15 mouse cellular contexts compared by ENCODE assay signal in the genomic region with DNA sequence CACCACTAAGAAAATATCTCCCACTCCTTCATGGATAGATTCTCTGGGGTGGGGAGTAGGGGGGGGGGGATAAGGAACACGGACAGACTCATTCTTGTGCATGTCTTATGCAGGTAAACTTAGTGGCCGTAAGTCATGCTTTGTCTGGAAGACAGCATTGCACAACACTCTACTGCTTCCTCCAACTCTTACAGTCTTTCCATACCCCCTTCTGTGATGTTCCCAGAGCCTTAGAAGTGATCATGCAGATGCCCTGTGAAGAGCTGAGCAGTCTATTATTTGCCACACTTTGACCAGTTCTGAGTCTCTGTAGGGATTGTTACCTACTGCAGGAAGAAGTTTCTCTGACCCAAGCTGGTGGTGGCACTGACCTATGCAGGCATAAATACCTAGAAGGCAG.
"Had no signal": no experiment of that assay in that cellular context is flagged by ENCODE, and none has a peak within 500 bp of the region (broad histone marks: within the 10 kb centered on the region; RNA-seq: fewer than 3 reads in every experiment).

No protein-coding gene starts in this region.

- H3K27me3 ChIP-seq: limb, embryonic 15.5 days; liver, embryonic 12.5 days; midbrain, embryonic 13.5 days had no signal

- H3K9me3 ChIP-seq: limb, embryonic 15.5 days; liver, embryonic 12.5 days; midbrain, embryonic 13.5 days had no signal

- H3K27ac ChIP-seq: limb, embryonic 15.5 days; liver, embryonic 12.5 days; midbrain, embryonic 13.5 days; stomach, postnatal 0 days had no signal

- H3K4me1 ChIP-seq: limb, embryonic 15.5 days; liver, embryonic 12.5 days; midbrain, embryonic 13.5 days had no signal

- H3K4me3 ChIP-seq: limb, embryonic 15.5 days; liver, embryonic 12.5 days; midbrain, embryonic 13.5 days had no signal

- H3K9ac ChIP-seq: limb, embryonic 15.5 days; liver, embryonic 12.5 days; lung, embryonic 14.5 days; midbrain, embryonic 13.5 days had no signal

- H3K4me2 ChIP-seq: limb, embryonic 15.5 days; liver, embryonic 12.5 days; lung, embryonic 14.5 days; midbrain, embryonic 13.5 days had no signal

- ATAC-seq: liver, embryonic 12.5 days; midbrain, embryonic 13.5 days had no signal

- DNase-seq: kidney, adult 11 months; kidney, postnatal 10 days; layer of hippocampus, adult 9-11 months; layer of hippocampus, postnatal 36 days; lung, embryonic 14.5 days; lung, postnatal 10 days; lung, postnatal 4 days; retina, postnatal 1 day; right cerebral cortex, postnatal 14 days; thymus, adult 18-20 months; thymus, postnatal 14 days had no signal
